Mouse (Mus musculus) left cerebral cortex, adult 9 months (tissue): ENCODE data around the gene Bcas3.

Experiments used
- DNase-seq, 2 experiments: peaks; one replicate each; pipeline ENCODE4 v3.0.0; 2022; ENCODE audit warnings: low spot score in 2 of 2

The Bcas3 gene

GRCm38 (mm10) chr11:85841211-85841681, 488.3 kb downstream of the Bcas3 start:
- DNase-seq = no peak

- no peak for DNase-seq
Measured at GRCm38 (mm10) chr11:85841980-85842379, 489.0 kb downstream of the Bcas3 start.

GRCm38 (mm10) chr11:85842596-85843346, 489.8 kb downstream of the Bcas3 start:
- DNase-seq = no peak

- peak in 1 of 2 experiments; percentile 31 for DNase-seq
Measured at GRCm38 (mm10) chr11:85843347-85843692, 490.4 kb downstream of the Bcas3 start.

GRCm38 (mm10) chr11:85844144-85844965, 491.4 kb downstream of the Bcas3 start:
- peak in 1 of 2 experiments; percentile 80 for DNase-seq

GRCm38 (mm10) chr11:85844971-85845370, 492.0 kb downstream of the Bcas3 start:
- no peak for DNase-seq

GRCm38 (mm10) chr11:85845921-85846320, 493.0 kb downstream of the Bcas3 start:
- no peak for DNase-seq

- DNase-seq = no peak
Measured at GRCm38 (mm10) chr11:85846509-85846908, 493.5 kb downstream of the Bcas3 start.

GRCm38 (mm10) chr11:85849037-85849436, 496.1 kb downstream of the Bcas3 start:
- DNase-seq = peak in 1 of 2 experiments; percentile 60

- DNase-seq = no peak
Measured at GRCm38 (mm10) chr11:85850233-85850632, 497.3 kb downstream of the Bcas3 start, which contains the start of gene Gm11444. Gm11444 (minus strand) TSS chr11:85850333.

GRCm38 (mm10) chr11:85850758-85851157, 497.8 kb downstream of the Bcas3 start:
- DNase-seq = no peak

GRCm38 (mm10) chr11:85857997-85858698, 505.2 kb downstream of the Bcas3 start:
- no peak for DNase-seq

- no peak for DNase-seq
Measured at GRCm38 (mm10) chr11:85864363-85864762, 511.4 kb downstream of the Bcas3 start.
